Mouse (Mus musculus): ENCODE data around the gene Oxsr1.

Gene Oxsr1

DNA sequence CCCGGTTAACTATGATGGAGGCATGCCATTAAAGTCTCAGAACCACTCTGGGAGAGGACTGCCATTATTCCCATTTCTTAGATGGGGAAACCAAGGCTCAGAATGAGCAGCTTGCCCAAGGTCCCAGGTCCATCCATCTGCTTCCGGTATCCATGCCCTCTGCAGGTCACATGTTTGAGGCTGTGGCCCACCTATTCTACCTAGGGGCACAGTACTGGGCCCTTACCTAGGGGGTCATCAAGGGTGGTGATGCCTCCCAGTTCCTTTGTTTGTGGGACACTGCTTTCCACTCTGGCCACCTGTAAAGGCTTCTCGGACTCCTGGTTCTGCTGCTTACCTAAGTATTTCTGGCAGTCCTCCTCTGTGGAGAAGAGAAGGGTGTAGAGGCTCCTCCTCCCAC lies 16.1 kb upstream of the Oxsr1 start:
- no peak for DNase-seq (ENCODE audit: extremely low read depth, low read depth)

DNA sequence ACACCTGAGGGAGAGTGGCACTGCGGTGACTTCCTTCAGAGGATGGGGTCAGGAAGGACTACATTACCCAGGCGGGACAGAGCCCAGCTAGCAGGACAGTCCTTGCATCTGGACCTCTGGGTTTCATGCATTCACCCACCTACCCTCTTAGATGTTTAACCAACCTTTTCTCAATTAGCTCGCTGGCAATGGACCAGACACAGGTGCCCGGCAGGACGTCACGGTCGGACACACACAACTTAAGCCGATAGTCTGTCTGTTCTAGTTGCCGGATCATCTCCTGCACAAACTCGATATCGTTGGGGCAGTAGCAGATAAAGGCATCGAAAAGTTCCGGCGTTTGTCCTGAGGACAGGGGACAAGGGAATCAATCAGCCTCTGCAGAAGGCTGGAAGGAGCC lies 15.6 kb upstream of the Oxsr1 start:
- DNase-seq (ENCODE audit: extremely low read depth, low read depth), result no peak

DNA sequence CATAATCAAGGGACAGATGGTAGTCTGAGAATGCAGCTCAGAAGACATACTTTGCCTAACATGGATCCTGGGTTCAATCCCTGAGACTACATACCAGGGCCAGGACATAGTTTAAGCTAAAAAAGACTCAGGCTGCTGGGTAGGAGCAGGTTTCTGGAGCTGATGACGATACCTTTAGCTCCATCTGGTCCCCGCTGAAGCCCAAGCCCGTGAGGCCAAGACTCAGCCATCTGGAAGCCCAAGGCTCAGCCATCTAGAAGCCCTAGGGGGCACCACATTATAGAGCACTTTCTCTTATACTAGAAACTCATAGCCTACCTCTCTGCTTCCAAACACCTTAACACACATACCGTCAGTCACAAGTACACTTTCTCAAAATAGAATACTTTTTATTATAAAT lies 13.3 kb upstream of the Oxsr1 start:
- DNase-seq (ENCODE audit: extremely low read depth, low read depth), result no peak

DNA sequence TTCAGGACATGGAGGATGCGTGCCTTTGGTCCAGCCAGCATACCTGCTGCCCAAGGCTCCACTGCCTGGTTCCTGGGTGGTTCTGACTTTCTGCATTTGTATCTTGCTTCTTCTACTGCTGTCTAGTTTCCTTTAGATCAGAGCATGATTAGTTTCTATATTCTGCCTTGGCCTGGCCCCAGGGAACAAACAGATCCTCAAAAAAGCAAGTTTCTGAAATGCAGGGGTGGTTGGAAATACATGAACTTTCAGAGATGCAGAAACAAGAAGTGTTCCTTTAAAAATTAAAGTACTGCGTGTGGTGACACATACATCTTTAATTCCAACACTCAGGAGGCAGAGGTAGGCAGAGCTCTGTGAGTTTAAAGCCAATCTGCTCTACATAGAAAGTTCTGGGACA lies 12.6 kb upstream of the Oxsr1 start:
- no peak for DNase-seq (ENCODE audit: extremely low read depth, low read depth)

DNA sequence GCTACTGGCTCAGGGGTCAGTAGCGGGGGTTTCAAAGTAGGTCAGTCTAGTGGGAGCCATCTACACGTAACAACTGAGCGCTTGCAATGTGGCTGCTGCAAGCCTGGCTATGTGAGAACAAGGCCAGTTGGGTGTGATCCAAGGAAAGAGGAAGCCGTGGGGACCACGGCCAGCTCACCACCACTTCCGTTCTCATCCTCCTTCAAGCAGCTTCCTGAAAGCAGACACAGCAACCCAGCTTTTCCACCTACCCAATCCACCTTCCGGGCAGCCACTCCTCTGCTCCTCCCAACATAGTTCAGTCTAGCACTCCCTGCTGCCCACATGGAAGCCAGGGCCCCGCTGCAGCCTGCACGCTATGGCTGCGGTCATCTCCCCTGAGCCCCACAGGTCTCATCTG lies 12.1 kb upstream of the Oxsr1 start:
- DNase-seq (ENCODE audit: extremely low read depth, low read depth), result peak; percentile 84

DNA sequence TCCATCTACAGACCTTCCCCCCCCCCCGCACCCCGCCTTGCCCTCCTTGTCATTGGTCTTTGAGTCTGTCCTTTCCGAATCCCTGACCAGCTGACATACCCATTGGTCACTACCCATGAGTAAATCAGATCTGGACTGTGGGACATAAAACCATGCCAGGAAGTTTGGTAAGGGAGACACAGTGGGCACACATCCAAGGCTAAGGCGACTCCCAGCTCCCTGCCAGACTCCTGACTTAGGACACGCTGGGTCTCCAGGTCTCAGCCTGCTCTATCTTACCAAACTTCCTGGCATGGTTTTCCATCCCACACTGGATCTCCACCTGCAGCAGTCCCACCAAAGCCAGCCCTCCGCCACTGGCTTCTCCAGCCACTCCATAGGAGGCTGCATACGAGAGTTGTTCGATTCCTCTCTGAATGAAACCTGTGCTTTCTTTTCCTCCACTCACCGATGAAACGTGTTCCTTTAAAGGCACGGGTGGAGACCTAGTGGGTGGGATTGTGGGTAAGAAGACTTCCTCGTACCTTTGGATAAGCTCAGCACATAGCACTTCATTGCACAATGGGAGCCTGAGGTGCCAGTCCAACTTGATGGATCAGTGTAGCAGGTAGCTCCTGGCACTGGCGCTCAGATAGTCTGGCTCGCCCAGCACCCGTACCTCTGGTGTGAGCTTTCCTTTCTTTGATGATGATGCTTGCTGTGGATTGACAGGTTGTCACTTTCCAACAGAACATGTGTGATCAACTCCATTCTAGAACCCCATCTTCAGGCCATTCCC lies 8.1 kb upstream of the Oxsr1 start:
- DNase-seq (ENCODE audit: extremely low read depth, low read depth), result no peak

DNA sequence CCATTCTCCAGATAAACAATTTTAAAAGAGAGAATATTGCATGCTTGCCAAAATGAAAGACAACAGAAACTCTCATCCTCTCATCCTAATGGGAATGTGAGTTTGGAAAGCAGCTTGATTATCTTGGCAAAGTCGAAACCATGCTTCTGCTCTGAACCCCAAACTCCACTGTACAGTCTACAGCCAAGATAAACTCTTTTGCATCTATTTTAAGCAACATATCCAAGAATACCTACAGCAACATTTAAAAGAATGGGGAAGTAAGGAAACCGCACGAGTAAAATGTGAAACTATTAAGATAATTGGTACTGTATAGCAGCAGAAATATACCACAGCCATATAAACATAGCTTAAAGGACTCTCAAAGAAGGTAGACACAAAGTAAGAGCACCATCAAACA lies 6.3 kb upstream of the Oxsr1 start:
- DNase-seq (ENCODE audit: extremely low read depth, low read depth), result peak; percentile 96

DNA sequence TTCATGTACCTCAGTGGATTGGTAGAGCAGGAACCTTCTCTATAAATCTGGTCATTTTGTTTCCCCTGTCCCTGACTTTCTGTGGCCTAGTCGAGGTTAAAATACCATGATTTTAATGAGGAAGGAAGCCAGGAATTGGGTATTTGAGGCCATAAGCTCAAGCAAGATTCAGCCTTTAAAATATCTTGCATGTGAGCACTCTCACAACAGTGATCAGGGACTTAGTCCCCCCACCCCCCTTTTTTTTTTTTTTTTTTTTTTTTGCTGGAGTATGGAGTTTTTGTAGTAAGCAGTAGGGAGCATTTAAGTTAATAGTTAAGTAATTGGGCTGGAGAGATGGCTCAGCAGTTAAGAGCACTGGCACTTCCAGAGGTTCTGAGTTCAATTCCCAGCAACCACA lies 1.9 kb upstream of the Oxsr1 start:
- DNase-seq (ENCODE audit: extremely low read depth, low read depth), result no peak

DNA sequence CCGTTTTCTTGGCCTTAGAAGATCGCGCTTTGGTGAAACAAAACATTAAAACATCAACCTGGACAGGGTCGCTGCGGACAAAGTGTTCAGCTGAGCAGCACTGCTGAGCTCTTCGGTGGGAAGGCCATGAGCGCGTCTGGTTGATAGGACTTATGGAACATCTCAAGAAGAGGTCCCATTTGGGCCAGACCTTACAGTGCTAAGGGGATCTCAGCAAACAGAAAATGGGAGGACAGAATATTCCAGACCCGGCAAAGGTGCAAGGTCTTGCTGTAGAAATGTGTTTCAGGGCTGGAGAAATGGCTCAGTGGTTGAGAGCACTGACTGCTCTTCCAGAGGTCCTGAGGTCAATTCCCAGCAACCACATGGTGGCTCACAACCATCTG lies 1.0 kb upstream of the Oxsr1 start:
- DNase-seq (ENCODE audit: extremely low read depth, low read depth), result no peak

DNA sequence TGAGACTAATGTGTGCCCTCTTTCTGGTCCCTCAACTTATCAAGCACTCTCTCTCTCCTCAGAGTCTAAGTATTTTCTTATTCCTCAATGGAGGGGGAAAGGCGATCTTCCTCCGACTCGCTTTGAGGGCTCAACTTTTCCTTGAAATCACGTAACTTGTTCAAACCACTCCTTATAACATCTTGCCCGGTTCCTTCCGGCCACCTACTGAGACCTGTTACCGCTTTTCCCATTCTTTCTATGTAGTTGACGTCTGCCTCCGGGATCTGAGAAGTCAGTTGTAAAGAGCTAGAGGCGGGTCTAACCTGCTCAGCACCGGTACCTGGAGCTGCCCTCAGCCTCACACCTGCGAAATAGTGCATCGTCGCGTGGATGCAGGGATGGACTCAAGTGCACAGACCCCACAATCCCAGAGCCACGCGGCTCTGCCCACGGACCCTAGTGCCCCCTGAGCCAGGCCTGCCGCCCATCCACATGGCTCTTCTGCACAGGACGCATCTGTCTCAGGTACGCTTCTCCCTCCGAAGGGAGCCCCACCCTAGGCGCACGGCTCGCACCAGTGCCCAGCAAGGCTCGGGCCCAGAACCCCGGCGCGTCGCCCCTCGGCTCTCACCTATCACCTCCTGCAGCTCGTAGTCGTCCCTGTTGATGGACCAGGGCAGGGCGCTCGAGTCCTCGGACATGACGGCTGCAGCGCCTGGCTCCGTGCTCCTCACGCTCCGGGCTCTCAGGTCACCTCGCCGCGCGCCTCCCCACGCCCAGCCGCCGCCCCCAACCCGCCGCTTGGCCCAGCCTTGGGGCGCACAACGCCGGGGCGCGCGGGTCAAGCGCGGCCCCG lies 616 bp downstream of the Oxsr1 start:
- no peak for DNase-seq (ENCODE audit: extremely low read depth, low read depth)

DNA sequence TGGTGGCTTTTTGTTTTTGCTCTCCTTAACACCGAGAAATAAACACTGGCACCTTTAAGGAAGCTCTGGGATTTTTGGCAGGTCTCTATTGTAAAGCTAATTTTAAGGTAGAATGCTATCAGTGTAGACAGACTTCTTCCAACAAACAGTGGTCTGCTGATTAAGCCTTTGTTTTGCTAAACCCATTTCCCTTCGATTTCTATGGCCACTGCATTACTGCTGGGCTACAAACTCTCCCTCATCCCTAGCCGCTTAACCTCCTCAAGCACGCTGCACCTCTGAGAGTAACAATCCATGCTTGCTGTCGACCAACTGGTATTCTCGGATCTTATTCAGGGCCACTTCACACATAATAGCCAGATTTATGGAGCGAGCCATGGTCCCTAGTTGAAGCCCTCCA lies 1.3 kb downstream of the Oxsr1 start:
- no peak for DNase-seq (ENCODE audit: extremely low read depth, low read depth)

DNA sequence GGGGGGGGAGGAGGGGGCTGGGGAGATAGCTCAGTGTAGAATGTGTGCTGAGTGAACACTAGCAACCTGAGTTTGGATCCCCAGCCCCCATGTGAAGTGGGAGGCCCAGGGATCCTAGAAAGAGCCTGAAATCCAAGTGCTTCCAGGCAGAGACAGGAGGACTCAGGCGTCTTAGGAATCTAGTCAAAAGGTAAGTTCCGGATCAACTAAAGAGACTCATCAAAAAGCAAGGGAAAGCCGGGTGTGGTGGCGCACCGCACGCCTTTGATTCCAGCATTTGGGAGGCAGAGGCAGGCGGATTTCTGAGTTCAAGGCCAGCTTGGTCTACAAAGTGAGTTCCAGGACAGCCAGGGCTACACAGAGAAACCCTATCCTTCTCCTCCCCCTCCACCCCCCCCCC lies 1.8 kb downstream of the Oxsr1 start:
- no peak for DNase-seq (ENCODE audit: extremely low read depth, low read depth)

DNA sequence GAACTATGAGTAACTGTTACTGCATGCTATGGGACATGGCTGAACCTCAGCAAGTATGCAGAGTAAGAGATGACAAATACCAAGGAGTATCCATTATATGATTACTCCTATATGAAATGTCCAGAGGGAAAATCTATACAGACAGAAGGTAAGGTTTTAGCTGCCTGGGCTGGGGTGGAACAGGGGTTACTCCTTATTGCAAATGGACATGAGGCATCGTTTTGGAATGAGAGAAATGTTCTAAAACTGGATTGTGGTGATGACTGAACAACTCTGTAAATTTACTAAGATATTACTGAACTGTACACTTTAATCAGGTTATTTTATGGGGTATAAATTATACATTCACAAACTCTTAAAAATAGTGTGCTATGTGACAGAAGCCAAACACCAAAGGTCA lies 3.3 kb downstream of the Oxsr1 start:
- DNase-seq (ENCODE audit: extremely low read depth, low read depth), result no peak

DNA sequence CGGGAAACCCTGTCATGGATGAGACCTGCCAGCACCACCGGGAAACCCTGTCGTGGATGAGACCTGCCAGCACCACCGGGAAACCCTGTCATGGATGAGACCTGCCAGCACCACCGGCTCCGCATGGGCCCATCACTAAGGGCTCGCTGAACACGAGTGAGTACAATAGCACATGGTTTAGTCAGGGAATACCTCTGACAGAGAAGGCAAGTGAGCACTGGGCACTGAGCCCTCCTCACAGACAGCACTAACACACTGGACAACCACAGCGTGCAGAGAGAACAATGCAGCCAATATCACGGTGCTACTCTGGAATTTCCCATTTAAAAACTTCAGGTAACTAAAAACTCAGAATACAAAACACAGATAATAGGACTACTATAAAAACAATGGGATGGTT lies 9.1 kb downstream of the Oxsr1 start:
- no peak for DNase-seq (ENCODE audit: extremely low read depth, low read depth)

DNA sequence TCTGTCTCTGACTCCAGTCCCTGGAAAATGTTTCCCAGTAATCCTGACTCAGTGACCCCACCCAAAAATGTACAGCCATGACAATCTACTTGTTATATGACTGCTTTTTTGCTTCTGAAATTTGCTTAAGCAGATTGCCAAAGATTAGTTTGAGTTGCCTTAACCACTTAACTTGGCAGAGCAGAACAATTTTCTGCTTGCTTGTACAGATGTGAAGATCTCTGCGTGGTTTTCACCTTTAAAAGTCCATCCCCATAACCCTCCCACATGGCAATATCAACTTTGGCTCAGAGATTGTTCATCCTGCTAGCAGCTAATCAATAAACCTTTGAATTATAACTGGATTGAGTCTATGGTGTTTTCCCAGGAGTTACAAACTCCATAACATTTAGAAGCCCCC lies 13.2 kb downstream of the Oxsr1 start:
- DNase-seq (ENCODE audit: extremely low read depth, low read depth), result no peak

DNA sequence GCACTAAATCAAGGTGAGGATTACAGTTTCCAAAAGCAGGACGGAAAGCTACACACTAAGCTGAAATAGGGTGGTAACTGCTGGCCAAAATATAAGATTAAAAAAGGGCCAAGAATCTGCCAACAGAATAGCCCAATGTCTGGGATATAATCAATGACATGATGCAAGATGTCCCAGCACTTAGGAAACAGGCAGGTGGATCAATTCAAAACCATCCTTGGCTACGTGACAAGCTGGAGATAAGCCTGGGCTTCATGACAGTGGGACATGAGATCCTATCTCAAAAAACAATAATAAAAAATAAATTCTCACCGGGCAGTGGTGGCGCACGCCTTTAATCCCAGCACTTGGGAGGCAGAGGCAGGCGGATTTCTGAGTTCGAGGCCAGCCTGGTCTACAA lies 16.4 kb downstream of the Oxsr1 start:
- DNase-seq (ENCODE audit: extremely low read depth, low read depth), result no peak

DNA sequence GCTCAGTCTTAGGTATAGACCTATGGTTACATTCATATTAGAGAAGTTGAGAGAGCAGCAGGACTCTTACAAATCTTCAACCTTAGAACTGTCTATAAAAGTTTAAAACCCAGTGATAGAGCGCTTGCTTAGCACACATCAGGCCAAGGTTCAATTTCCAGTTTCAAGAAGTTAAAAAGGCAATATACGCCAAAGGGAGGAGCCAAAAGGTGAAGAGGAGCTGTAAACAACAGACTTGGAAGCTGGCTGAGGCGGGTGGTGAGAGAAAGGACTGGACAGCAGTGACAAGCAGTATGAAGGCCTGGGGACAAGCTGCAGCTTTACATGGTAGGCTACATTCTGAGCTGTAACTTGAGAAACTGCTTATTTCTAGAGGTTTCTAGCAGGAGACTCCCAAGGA lies 23.7 kb downstream of the Oxsr1 start:
- DNase-seq (ENCODE audit: extremely low read depth, low read depth), result no peak

DNA sequence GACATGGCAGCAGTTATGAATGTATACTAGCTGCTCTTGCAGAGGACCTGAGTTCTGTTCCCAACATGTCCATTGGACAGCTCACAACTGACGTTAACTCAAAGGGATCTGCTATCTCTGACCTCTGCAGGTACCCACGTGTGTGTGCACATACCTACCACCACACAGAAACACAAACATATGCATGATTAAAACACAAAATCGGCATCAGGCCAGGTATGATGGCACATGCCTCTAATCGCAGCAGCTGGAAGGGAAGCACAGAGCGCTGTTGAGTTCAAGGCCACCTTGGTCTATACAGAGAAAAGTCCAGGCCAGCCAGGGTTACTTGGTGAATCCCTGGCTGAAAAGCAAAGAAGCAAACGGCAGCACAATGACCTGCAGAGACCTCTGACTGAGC lies 24.5 kb downstream of the Oxsr1 start:
- no peak for DNase-seq (ENCODE audit: extremely low read depth, low read depth)

DNA sequence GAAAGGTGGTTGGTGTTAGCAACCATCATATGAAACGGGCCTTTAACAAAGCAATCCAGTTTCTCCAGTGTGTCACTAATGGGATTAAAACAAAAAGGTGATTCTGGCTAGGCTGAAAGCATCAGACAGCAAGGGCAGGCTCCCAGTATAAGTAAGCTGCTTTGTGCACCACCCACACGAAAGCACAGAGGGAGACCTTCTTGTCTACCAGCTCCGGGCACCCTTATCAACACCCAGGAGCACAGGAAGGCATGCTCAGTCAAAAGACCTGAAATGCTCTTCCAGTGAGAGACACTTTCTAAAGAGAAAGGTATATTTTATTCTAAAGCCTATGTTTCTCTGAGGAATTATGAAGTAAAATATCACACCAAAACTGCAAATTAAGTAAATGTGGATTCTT lies 31.4 kb downstream of the Oxsr1 start:
- DNase-seq (ENCODE audit: extremely low read depth, low read depth), result no peak

DNA sequence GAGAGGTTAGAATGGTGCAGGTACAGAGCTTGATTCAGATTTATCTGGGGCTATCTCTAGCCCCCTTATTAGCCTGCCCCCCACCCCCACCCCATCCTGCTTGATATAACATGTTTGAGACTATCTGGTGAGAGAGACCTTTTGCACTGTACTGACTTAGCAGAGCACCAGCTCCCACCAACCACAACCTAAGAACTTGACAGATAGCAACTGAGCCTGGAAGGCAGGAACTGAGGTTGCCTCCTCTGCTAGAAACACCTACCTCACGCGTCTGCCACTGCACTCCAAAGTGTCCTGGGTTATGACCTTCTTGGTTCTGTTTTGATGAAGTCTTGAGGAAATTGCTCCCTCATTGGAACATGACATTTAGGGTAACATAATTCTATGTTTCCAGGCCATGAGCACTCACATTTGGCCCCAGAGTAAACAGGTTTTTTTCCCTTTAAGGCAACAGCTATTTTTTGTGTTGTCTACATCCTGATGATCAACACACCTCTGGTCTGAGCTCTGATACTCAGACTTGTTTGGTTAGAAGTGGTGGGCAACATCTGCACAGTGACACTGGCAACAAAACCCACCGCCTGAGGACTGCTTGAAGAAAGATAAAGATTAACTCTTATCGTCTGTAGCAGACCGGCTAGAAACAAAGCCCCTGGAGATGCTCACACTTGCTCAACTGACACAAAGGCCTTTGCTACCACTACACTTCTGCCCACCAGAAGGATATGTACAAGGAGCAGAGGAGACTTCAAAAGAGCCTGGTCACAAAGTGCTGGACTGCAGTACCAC lies 41.1 kb downstream of the Oxsr1 start:
- DNase-seq (ENCODE audit: extremely low read depth, low read depth), result no peak

DNA sequence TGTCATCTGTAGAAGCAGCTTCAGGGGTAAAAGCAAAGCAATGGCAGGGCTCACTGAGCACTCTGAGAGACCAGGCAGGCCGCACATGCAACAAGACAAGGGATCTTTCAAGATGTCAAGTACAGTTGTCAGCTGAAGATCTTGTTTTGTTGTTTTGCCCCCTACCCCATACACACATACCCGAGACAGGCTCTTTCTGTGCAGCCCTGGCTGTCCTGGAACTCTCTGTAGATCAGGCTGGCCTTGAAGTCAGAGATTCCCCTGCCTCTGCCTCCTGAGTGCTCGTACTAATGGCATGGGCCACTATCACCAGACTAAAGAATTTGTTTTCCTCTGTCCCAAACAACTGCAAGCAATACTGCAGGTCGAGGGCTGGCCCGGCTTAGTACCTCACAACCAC lies 44.2 kb downstream of the Oxsr1 start:
- DNase-seq (ENCODE audit: extremely low read depth, low read depth), result no peak

DNA sequence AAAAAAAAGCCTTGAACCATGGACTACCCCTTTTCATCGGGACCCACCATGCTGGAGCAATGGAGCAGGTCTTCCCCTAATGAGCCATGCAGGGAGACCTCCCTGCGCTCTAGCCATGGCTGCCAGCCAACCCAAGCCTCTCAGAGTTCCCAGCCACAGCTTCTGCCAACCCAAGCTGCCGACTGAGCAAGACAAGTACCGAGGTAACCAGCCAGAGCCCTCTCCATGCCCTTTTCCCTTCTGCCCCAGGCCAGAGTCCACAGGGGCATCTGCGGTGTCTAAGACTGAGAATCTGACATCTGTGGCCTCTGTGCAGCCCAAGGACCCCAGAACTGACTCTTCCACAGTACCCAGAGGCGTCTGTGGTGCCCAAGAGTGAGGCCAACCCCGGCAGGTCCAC lies 45.9 kb downstream of the Oxsr1 start:
- no peak for DNase-seq (ENCODE audit: extremely low read depth, low read depth)

Data from MEL-GATA-1-ER (cell line).